Mouse (Mus musculus) CH12.LX (cell line): ENCODE measurements around the gene Grid2.

Experiments
- CTCF ChIP-seq, 2 experiments: IDR thresholded peaks in 1 of 2; conservative IDR thresholded peaks in 1 of 2; 2 replicates each; pipeline ENCODE4 v1.5.1; 2011 to 2012; ENCODE audit warnings: low read depth in 2 of 2, low read length in 2 of 2, improper control_type of control experiment in 1 of 2, inconsistent platforms in 1 of 2, mild to moderate bottlenecking in 1 of 2, moderate library complexity in 1 of 2
- GABPA ChIP-seq: IDR thresholded peaks from 2 replicates; pipeline ENCODE4 v1.6.1; 2012; ENCODE audit warnings: low read depth, low read length, improper control_type of control experiment, inconsistent platforms; ENCODE audit not compliant: insufficient replicate concordance
- JUND ChIP-seq: conservative IDR thresholded peaks from 2 replicates; pipeline ENCODE4 v1.6.1; 2011; ENCODE audit warnings: low read depth, low read length, improper control_type of control experiment
- KAT2A ChIP-seq: IDR thresholded peaks from 2 replicates; pipeline ENCODE4 v1.6.1; 2012; ENCODE audit warnings: low read length, improper control_type of control experiment, inconsistent platforms; ENCODE audit not compliant: insufficient replicate concordance
- MAFK ChIP-seq: IDR thresholded peaks from 2 replicates; pipeline ENCODE4 v1.6.1; 2011; ENCODE audit warnings: low read length, improper control_type of control experiment; ENCODE audit not compliant: insufficient replicate concordance
- MAX ChIP-seq: IDR thresholded peaks from 2 replicates; pipeline ENCODE4 v1.6.1; 2011; ENCODE audit warnings: low read length, improper control_type of control experiment
- MXI1 ChIP-seq: IDR thresholded peaks from 2 replicates; pipeline ENCODE4 v1.6.1; 2011; ENCODE audit warnings: mild to moderate bottlenecking, low read depth, low read length, improper control_type of control experiment
- PAX5 ChIP-seq: IDR thresholded peaks from 2 replicates; pipeline ENCODE4 v1.6.1; 2012; ENCODE audit warnings: low read length, inconsistent platforms, mixed read lengths
- POLR2A ChIP-seq: IDR thresholded peaks from 2 replicates; pipeline ENCODE4 v1.6.1; 2011; ENCODE audit warnings: low read depth, mild to moderate bottlenecking, improper control_type of control experiment, low read length
- RAD21 ChIP-seq: IDR thresholded peaks from 2 replicates; pipeline ENCODE4 v1.6.1; 2011; ENCODE audit warnings: low read depth, mild to moderate bottlenecking, low read length, improper control_type of control experiment, moderate library complexity
- TBP ChIP-seq: conservative IDR thresholded peaks from 2 replicates; pipeline ENCODE4 v1.6.1; 2011; ENCODE audit warnings: low read depth, low read length, improper control_type of control experiment
- TCF12 ChIP-seq: IDR thresholded peaks from 2 replicates; pipeline ENCODE4 v1.6.1; 2014; ENCODE audit warnings: low read depth, mild to moderate bottlenecking, inconsistent platforms, low read length, improper control_type of control experiment
- UBTF ChIP-seq: IDR thresholded peaks from 2 replicates; pipeline ENCODE4 v1.6.1; 2012; ENCODE audit warnings: low read depth, mild to moderate bottlenecking, inconsistent platforms, low read length, improper control_type of control experiment, moderate library complexity
- USF1 ChIP-seq: IDR thresholded peaks from 2 replicates; pipeline ENCODE4 v1.6.1; 2014; ENCODE audit warnings: low read depth, mild to moderate bottlenecking, inconsistent platforms, low read length, improper control_type of control experiment

- no peak for TF ChIP-seq POLR2A
- TF ChIP-seq USF1: no peak
- TF ChIP-seq JUND: no peak
- TF ChIP-seq TCF12: no peak
- no peak for TF ChIP-seq CTCF (conservative IDR thresholded peaks at IDR 0.05 in 1 of 2, IDR thresholded peaks at IDR 0.05 in 1 of 2; ENCODE audit: low read depth in 2 of 2, low read length in 2 of 2)
- TF ChIP-seq UBTF: no peak
- TF ChIP-seq PAX5: no peak
- TF ChIP-seq MAFK: no peak
- TF ChIP-seq GABPA: no peak
- TF ChIP-seq TBP: no peak
- no peak for TF ChIP-seq KAT2A
- TF ChIP-seq MAX: no peak
- no peak for TF ChIP-seq RAD21
- TF ChIP-seq MXI1: no peak
These were observed 1234.8 kb downstream of the Grid2 start for GRCm38 (mm10) chr6:64490313-64491067.
